8 mouse cellular contexts compared by ENCODE assay signal in genomic region chr17:79353446-79354173, GRCm38 (mm10). TPM values are rescaled to one million over a fixed set of nuclear protein-coding genes. Genes with fewer than 3 reads are reported as not detected.
DNase-seq lines count a peak whose midpoint lies in the region; ATAC-seq and TF ChIP-seq lines count a peak whose summit lies in the region.

No protein-coding gene starts in this region.

- H3K9me3 ChIP-seq in limb, embryonic 10.5 days (replicated peaks) = no peaks in the 10 kb centered on the region
- H3K9me3 ChIP-seq in neural tube, embryonic 11.5 days (ENCODE audit: control insufficient read depth, low read length) = no peaks in the 10 kb centered on the region

- no peak for TF ChIP-seq CTCF in bone marrow macrophage, adult 2 months (IDR thresholded peaks at IDR 0.05; ENCODE audit: low read depth, low read length)

- peaks cover 42% of the 10 kb centered on the region for H3K27me3 ChIP-seq in limb, embryonic 10.5 days (ENCODE audit: low read depth, poor library complexity, severe bottlenecking)
- H3K27me3 ChIP-seq in neural tube, embryonic 11.5 days (ENCODE audit: control insufficient read depth, insufficient read depth, low read length) = peaks cover 9% of the 10 kb centered on the region; the same call in 1 of the 2 replicates

- H3K36me3 ChIP-seq in limb, embryonic 10.5 days = peaks cover 5% of the 10 kb centered on the region; the same call in 1 of the 2 replicates
- H3K36me3 ChIP-seq in neural tube, embryonic 11.5 days (ENCODE audit: control insufficient read depth, insufficient read depth, low read length) = no peaks in the 10 kb centered on the region

- no peak for ATAC-seq in neural tube, embryonic 11.5 days (ENCODE audit: insufficient read depth, low FRiP score, low TSS enrichment)
- no peak for ATAC-seq in erythroid progenitor cell, adult 5-6 weeks (replicated peaks; ENCODE audit: low FRiP score, poor library complexity, severe bottlenecking)

- no peak for TF ChIP-seq POLR2A in bone marrow macrophage, adult 2 months (IDR thresholded peaks at IDR 0.05; ENCODE audit: borderline replicate concordance, low read depth, low read length)

- peak overlapping the region; percentile 70 for H3K27ac ChIP-seq in bone marrow macrophage, adult 2 months (ENCODE audit: insufficient read depth, low read depth, low read length)
- peak overlapping the region; percentile 88; the same call in 1 of the 2 replicates for H3K27ac ChIP-seq in limb, embryonic 10.5 days
- H3K27ac ChIP-seq in neural tube, embryonic 11.5 days (ENCODE audit: low read depth, low read length) = no peak overlapping the region

- 3% methylated on average over 16 of the region's 16 CpGs for WGBS in limb, embryonic 10.5 days
- WGBS in neural tube, embryonic 11.5 days = 4% methylated on average over 16 of the region's 16 CpGs

- H3K4me1 ChIP-seq in bone marrow macrophage, adult 2 months (ENCODE audit: control insufficient read depth, insufficient read depth, low read length) = peaks cover 47% of the 10 kb centered on the region
- peaks cover 46% of the 10 kb centered on the region for H3K4me1 ChIP-seq in limb, embryonic 10.5 days
- peaks cover 12% of the 10 kb centered on the region; the same call in 1 of the 2 replicates for H3K4me1 ChIP-seq in neural tube, embryonic 11.5 days (ENCODE audit: control insufficient read depth, insufficient read depth, low read length)

- peak; percentile 20 for DNase-seq in adrenal gland, adult 2 months
- no peak for DNase-seq in adrenal gland, adult 18-20 months (ENCODE audit: low spot score in 2 of 2)
- peak; percentile 62 for DNase-seq in heart, adult 8-10 months (ENCODE audit: low spot score)
- DNase-seq in limb, embryonic 10.5 days (ENCODE audit: low spot score) = peak; percentile 43
- DNase-seq in neural tube, embryonic 11.5 days (ENCODE audit: low spot score) = peak; percentile 34
- no peak for DNase-seq in right cerebral cortex, adult 2 months (ENCODE audit: low spot score in 2 of 2)

- peak overlapping the region; percentile 74 for H3K9ac ChIP-seq in neural tube, embryonic 11.5 days (ENCODE audit: low read length)

- H3K4me2 ChIP-seq in neural tube, embryonic 11.5 days (ENCODE audit: low read depth) = peak overlapping the region; percentile 99

- H3K4me3 ChIP-seq in bone marrow macrophage, adult 2 months (ENCODE audit: insufficient read depth, low read length) = peak overlapping the region; percentile 77
- H3K4me3 ChIP-seq in limb, embryonic 10.5 days = peak overlapping the region; percentile 74
- H3K4me3 ChIP-seq in neural tube, embryonic 11.5 days (ENCODE audit: low read depth, low read length) = peak overlapping the region; percentile 65

RNA-seq across cellular contexts. Expression of gene Cdc42ep3, which starts 1.3 kb away (rescaled TPM):
- 10 to 100 TPM in 1 of 2 experiments, 1 to 10 TPM in 1; 6.9 to 11.9 TPM for total RNA-seq in adrenal gland, adult 2 months (2021)
- 3.9 and 4.9 TPM in 2 replicates for polyA plus RNA-seq in adrenal gland, adult 2 months (2012; rRNA removed)
- 10 to 100 TPM in 1 of 2 experiments, 1 to 10 TPM in 1; 9.0 to 11.2 TPM for total RNA-seq in adrenal gland, adult 18-20 months (2021)
- polyA plus RNA-seq in bone marrow macrophage, adult 2 months (2012; ENCODE audit: insufficient read depth, insufficient read length, missing spikeins) = 28.2 and 36.1 TPM in 2 replicates
- total RNA-seq in heart, adult 8-10 months (2022) = 10 to 100 TPM; 26.6 to 36.4 (median 30.3) TPM
- polyA plus RNA-seq in limb, embryonic 10.5 days (2016; fragmentation: Nextera tagmentation; extraction: Ambion mirVana) = 21.8 and 30.3 TPM in 2 replicates
- polyA plus RNA-seq in neural tube, embryonic 11.5 days (2014; fragmentation: Nextera tagmentation; extraction: Ambion mirVana) = 27.6 and 28.7 TPM in 2 replicates
- 70.6 and 89.3 TPM in 2 replicates for total RNA-seq in erythroid progenitor cell, adult 5-6 weeks (2015; ENCODE audit: low replicate concordance)
- 108 and 155 TPM in 2 replicates for total RNA-seq in erythroid progenitor cell, adult 5-6 weeks (2017; ENCODE audit: low replicate concordance)

Comparison
In these comparisons a context has a peak if more than half of its experiments do, and no peak if none do; other contexts are left out.
1. DNase-seq: peak in adrenal gland, adult 2 months (single experiment), heart, adult 8-10 months (single experiment), limb, embryonic 10.5 days (single experiment) and neural tube, embryonic 11.5 days (single experiment); none in adrenal gland, adult 18-20 months (0 of 2) and right cerebral cortex, adult 2 months (0 of 2).
2. Peak in every context shown above with its lines, with median percentiles within 50 percentile points of each other: H3K4me3 ChIP-seq.